ENCODE assay signal across 40 mouse cellular contexts in the genomic region with DNA sequence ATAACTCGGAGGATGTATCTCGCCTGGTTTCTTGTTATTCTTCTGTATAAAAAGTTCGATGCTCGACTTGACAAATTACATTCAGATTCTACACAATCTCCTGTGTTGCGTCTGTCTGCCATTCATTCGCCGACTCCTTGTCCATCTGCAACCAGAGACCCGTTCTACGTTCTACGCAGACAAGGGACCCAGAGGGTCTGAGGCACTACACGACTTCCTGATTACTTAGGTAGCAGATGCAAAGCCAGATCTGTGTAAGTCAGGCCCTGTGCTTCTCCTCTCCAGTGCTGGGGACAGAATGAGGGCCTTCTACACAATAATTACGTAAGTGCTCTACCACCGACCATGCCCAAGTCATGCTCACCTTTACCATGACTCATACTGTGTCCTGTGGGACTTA. TPM values are rescaled to one million over a fixed set of nuclear protein-coding genes. Genes with fewer than 3 reads are reported as not detected.
"Had no signal": no experiment of that assay in that cellular context is flagged by ENCODE, and none has a peak within 500 bp of the region (broad histone marks: within the 10 kb centered on the region; RNA-seq: fewer than 3 reads in every experiment).

No protein-coding gene starts in this region.

RNA-seq across cellular contexts. Expression of a gene that starts 18.0 kb away (rescaled TPM):
- total RNA-seq: heart, postnatal 10 days; heart, postnatal 14 days; heart, postnatal 25 days; heart, postnatal 36 days; heart, postnatal 4 days; hematopoietic stem cell, adult 5-6 weeks; hindbrain, postnatal 0 days; layer of hippocampus, adult 18-20 months; layer of hippocampus, adult 2 months; layer of hippocampus, adult 8-10 months; layer of hippocampus, postnatal 10 days; layer of hippocampus, postnatal 14 days; layer of hippocampus, postnatal 25 days; layer of hippocampus, postnatal 36 days; left cerebral cortex, adult 18-20 months; left cerebral cortex, adult 2 months; left cerebral cortex, adult 8-10 months; left cerebral cortex, postnatal 10 days had no signal
- polyA plus RNA-seq: heart, embryonic 14.5 days; heart, embryonic 15.5 days; heart, embryonic 16.5 days; heart, postnatal 0 days; hindbrain, embryonic 10.5 days; hindbrain, embryonic 11.5 days; hindbrain, embryonic 12.5 days; hindbrain, embryonic 13.5 days; hindbrain, embryonic 14.5 days; hindbrain, embryonic 15.5 days; hindbrain, embryonic 16.5 days; hindbrain, postnatal 0 days; inflammation-experienced regulatory T-cells, adult 6 months; intestine, embryonic 14.5 days; intestine, embryonic 15.5 days; intestine, embryonic 16.5 days; intestine, postnatal 0 days; kidney, adult 2 months; kidney, embryonic 14.5 days; kidney, embryonic 15.5 days; kidney, embryonic 16.5 days; kidney, postnatal 0 days; large intestine, adult 2 months had no signal

RNA-seq across cellular contexts. Expression of a gene that starts 42.3 kb away (rescaled TPM):
- total RNA-seq: heart, postnatal 10 days; heart, postnatal 14 days; heart, postnatal 25 days; heart, postnatal 36 days; heart, postnatal 4 days; hematopoietic stem cell, adult 5-6 weeks; hindbrain, postnatal 0 days; layer of hippocampus, adult 18-20 months; layer of hippocampus, adult 2 months; layer of hippocampus, adult 8-10 months; layer of hippocampus, postnatal 10 days; layer of hippocampus, postnatal 14 days; layer of hippocampus, postnatal 25 days; layer of hippocampus, postnatal 36 days; left cerebral cortex, adult 18-20 months; left cerebral cortex, adult 2 months; left cerebral cortex, adult 8-10 months; left cerebral cortex, postnatal 10 days had no signal
- polyA plus RNA-seq: heart, embryonic 14.5 days; heart, postnatal 0 days; hindbrain, embryonic 10.5 days; hindbrain, embryonic 11.5 days; hindbrain, embryonic 12.5 days; hindbrain, embryonic 13.5 days; hindbrain, embryonic 14.5 days; hindbrain, embryonic 15.5 days; hindbrain, embryonic 16.5 days; hindbrain, postnatal 0 days; inflammation-experienced regulatory T-cells, adult 6 months; kidney, adult 2 months; kidney, embryonic 14.5 days had no signal
